Mouse (Mus musculus) forebrain, embryonic 15.5 days (tissue): ENCODE measurements around the gene Pgc. TPM values are rescaled to one million over a fixed set of nuclear protein-coding genes. Genes with fewer than 3 reads are reported as not detected.

Experiments
- ATAC-seq: fragments of 200-750 bp; cut with Nextera tagmentation; replicated peaks from 2 replicates; pipeline ENCODE4 v1.8.0; 2017; ENCODE audit warnings: mild to moderate bottlenecking, moderate TSS enrichment, moderate library complexity
- H3K27ac ChIP-seq: fragments of 300-500 bp; sonication (generic); replicated peaks from 2 replicates; pipeline ENCODE4 v1.5.1; 2015; ENCODE audit warnings: mild to moderate bottlenecking, inconsistent platforms
- H3K27me3 ChIP-seq: fragments of 300-500 bp; sonication (generic); 2 replicates; pipeline ENCODE4 v1.6.1; 2015; ENCODE audit warnings: inconsistent platforms
- H3K36me3 ChIP-seq: fragments of 300-500 bp; sonication (generic); 2 replicates; pipeline ENCODE4 v1.6.1; 2015; ENCODE audit warnings: mild to moderate bottlenecking, inconsistent platforms
- H3K4me1 ChIP-seq: fragments of 300-500 bp; sonication (generic); 2 replicates; pipeline ENCODE4 v1.6.1; 2015; ENCODE audit warnings: inconsistent platforms
- H3K4me2 ChIP-seq: fragments of 300-500 bp; sonication (generic); replicated peaks from 2 replicates; pipeline ENCODE4 v1.6.1; 2015; ENCODE audit warnings: mild to moderate bottlenecking, inconsistent platforms
- H3K4me3 ChIP-seq: fragments of 300-500 bp; sonication (generic); 2 replicates; pipeline ENCODE4 v1.5.1; 2015; ENCODE audit warnings: mild to moderate bottlenecking, inconsistent platforms
- H3K9ac ChIP-seq: fragments of 300-500 bp; sonication (generic); replicated peaks from 2 replicates; pipeline ENCODE4 v1.6.1; 2015; ENCODE audit warnings: mild to moderate bottlenecking, inconsistent platforms
- H3K9me3 ChIP-seq: fragments of 300-500 bp; sonication (generic); 2 replicates; pipeline ENCODE4 v1.6.1; 2016; ENCODE audit warnings: inconsistent platforms
- WGBS: fragments of 180-500 bp; shearing (Covaris S2); methylation state at CpG from one replicate; pipeline ENCODE4 v1.1.7; 2015; ENCODE audit warnings: mixed read lengths; 5-methylcytosine and 5-hydroxymethylcytosine counted together
- polyA plus RNA-seq: library from polyadenylated mRNA; unstranded; fragments of >200 nt; fragmentation: Nextera tagmentation; extraction: Ambion mirVana; gene quantifications from 2 replicates; pipeline ENCODE4 v1.2.1, GENCODE M21; 2015

The Pgc gene
- polyA plus RNA-seq, 1 experiment from 2014 or later, result not detected

- Histone ChIP-seq H3K27ac (peak within 1 kb of the TSS; percentile 32), H3K36me3 (no peaks in the 10 kb centered on the region), H3K9ac (peak within 1 kb of the TSS; percentile 66), H3K4me1 (peaks cover 17% of the 10 kb centered on the region), H3K9me3 (no peaks in the 10 kb centered on the region), H3K4me2 (peak within 1 kb of the TSS; percentile 82), H3K4me3 (peak within 1 kb of the TSS; percentile 60), H3K27me3 (no peaks in the 10 kb centered on the region)
- WGBS, result under 1% methylated on average over 81 of the region's 82 CpGs
- ATAC-seq, result peak; percentile 96
Observed at GRCm38 (mm10) chr17:47694503-47695336, 31.9 kb upstream of the Pgc start, which contains the start of gene Prickle4. Gene Prickle4, minus strand, starts transcription at chr17:47694736.

GRCm38 (mm10) chr17:47695337-47695710, 31.3 kb upstream of the Pgc start:
- peak overlapping the region; percentile 60 for H3K4me3 ChIP-seq
- H3K4me2 ChIP-seq, result peak overlapping the region; percentile 82
- peak overlapping the region; percentile 66 for H3K9ac ChIP-seq
- 0 out of 2 replicates have a peak, but pooled peaks cover 3% of the 10 kb centered on the region for H3K36me3 ChIP-seq
- ATAC-seq, result no peak
- no peaks in the 10 kb centered on the region for H3K27me3 ChIP-seq
- no peaks in the 10 kb centered on the region for H3K9me3 ChIP-seq
- H3K4me1 ChIP-seq, result peaks cover 14% of the 10 kb centered on the region
- WGBS, result under 1% methylated on average over 23 of the region's 23 CpGs
- H3K27ac ChIP-seq, result peak overlapping the region; percentile 32

DNA sequence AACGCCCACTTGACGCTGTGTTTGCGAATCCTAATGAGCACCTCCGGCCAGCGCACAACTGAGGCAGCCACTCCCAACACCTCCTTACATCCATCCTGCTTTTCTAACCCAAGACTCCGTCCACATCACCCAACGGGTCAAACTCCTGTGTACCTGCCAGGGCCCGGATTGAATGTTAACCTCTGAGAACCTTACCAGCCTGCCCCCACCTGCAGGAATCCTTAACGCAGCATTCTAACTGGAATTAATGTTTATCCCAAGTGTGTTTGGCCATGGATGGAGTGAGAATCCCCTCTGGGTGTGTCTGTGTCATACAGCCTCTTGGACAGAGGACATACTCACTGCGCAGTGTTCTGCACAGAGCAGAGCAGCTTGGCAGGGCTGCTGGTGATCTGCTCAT, 28.5 kb upstream of the Pgc start:
- H3K9ac ChIP-seq, result no peak overlapping the region
- ATAC-seq, result no peak
- peaks cover 14% of the 10 kb centered on the region for H3K4me1 ChIP-seq
- 0 out of 2 replicates have a peak, but pooled peaks cover 5% of the 10 kb centered on the region for H3K36me3 ChIP-seq
- H3K4me2 ChIP-seq, result no peak overlapping the region
- no peak overlapping the region for H3K4me3 ChIP-seq
- no peak overlapping the region for H3K27ac ChIP-seq
- WGBS, result 90% methylated on average over 10 of the region's 10 CpGs
- H3K9me3 ChIP-seq, result no peaks in the 10 kb centered on the region
- H3K27me3 ChIP-seq, result no peaks in the 10 kb centered on the region

GRCm38 (mm10) chr17:47699055-47699454, 27.6 kb upstream of the Pgc start:
- no peak for ATAC-seq
- H3K4me3 ChIP-seq, result no peak overlapping the region
- H3K27me3 ChIP-seq, result no peaks in the 10 kb centered on the region
- 80% methylated on average over 2 of the region's 2 CpGs for WGBS
- no peak overlapping the region for H3K9ac ChIP-seq
- H3K4me2 ChIP-seq, result no peak overlapping the region
- no peak overlapping the region for H3K27ac ChIP-seq
- H3K4me1 ChIP-seq, result peaks cover 12% of the 10 kb centered on the region
- H3K9me3 ChIP-seq, result no peaks in the 10 kb centered on the region
- H3K36me3 ChIP-seq, result 0 out of 2 replicates have a peak, but pooled peaks cover 5% of the 10 kb centered on the region

DNA sequence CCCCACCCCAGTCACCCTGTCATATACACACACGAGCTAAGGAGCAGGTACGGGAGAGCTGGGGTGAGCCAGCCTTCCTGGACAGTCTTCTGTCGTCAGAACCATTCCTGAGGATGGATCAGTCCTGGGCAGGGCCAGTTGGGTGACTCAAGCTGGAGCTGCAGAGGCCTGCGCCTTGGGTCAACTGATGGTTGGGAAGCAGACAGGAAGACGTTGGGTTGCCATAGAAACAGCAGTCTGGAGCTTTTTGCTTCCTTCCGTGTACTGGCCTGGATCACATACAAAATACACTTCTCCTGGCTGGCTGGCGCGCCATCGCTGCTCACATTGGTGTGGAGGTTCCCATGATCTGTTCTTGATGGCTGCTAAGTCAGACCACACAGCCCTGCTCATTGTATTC, 24.8 kb upstream of the Pgc start:
- H3K9me3 ChIP-seq, result no peaks in the 10 kb centered on the region
- H3K4me2 ChIP-seq, result no peak overlapping the region
- 0 out of 2 replicates have a peak, but pooled peaks have one; percentile 16 for ATAC-seq
- no peak overlapping the region for H3K4me3 ChIP-seq
- H3K36me3 ChIP-seq, result 0 out of 2 replicates have a peak, but pooled peaks cover 5% of the 10 kb centered on the region
- H3K4me1 ChIP-seq, result no peaks in the 10 kb centered on the region
- H3K9ac ChIP-seq, result no peak overlapping the region
- WGBS, result 73% methylated on average over 9 of the region's 9 CpGs
- H3K27ac ChIP-seq, result no peak overlapping the region
- no peaks in the 10 kb centered on the region for H3K27me3 ChIP-seq

DNA sequence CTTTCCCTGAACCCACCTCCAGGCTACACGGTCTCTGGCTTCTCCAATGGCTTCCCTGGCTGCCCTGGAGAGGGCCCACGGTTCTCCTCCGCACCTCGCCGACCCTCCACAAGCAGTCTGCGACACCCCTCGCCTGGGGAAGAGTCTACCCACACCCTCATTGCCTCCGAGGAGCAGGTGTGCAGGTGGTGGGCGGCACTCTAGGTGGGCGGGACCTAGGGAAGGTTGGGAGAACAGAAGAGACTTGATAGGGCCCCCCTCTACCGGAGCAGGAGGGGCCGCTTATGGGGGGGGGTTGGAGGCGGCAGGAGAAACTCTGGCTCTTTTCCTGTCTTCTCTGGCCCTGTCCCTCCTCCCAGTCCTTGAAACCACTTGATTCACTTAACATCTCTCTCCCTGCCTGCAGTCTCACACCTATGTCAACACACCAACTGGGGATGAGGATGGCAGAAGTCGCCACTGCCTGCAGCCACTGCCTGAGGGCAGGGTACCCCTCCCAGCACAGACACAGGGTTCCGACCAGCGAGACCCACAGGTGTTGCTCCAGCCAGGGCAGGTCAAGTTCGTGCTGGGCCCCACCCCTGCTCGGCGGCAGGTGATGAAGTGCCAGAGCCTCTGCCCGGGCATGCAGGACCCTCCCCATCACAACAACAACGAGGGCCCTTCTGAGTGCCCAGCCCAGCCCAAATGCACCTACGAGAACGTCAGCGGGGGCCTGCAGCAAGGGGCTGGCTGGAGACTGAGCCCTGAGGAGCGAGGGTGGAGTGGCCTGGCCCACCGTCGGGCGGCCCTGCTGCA, 23.9 kb upstream of the Pgc start:
- 0 out of 2 replicates have a peak, but pooled peaks cover 5% of the 10 kb centered on the region for H3K36me3 ChIP-seq
- WGBS, result 58% methylated on average over 28 of the region's 28 CpGs
- ATAC-seq, result no peak

DNA sequence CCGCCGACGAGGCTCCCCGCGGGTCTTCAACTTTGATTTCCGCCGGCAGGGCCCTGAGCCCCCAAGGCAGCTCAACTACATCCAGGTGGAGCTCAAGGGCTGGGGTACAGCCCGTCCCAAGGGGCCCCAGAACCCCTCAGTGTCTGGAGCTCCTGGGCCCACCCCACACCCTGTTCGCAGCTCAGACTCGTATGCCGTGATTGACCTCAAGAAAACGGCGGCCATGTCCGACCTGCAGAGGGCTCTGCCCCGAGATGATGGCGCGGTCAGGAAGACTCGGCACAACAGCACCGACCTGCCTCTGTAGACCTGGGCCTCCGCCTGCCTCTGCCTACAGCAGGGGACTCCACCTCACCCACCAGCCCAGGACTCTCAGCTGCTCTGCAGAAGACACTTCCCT, 23.1 kb upstream of the Pgc start:
- WGBS, result 42% methylated on average over 20 of the region's 20 CpGs
- Histone ChIP-seq H3K4me2 (no peak overlapping the region), H3K9ac (no peak overlapping the region), H3K27me3 (no peaks in the 10 kb centered on the region), H3K4me3 (no peak overlapping the region), H3K36me3 (0 out of 2 replicates have a peak, but pooled peaks cover 5% of the 10 kb centered on the region), H3K9me3 (no peaks in the 10 kb centered on the region), H3K4me1 (no peaks in the 10 kb centered on the region), H3K27ac (no peak overlapping the region)
- ATAC-seq, result no peak

More for the DNA sequence above, 23.9 kb upstream of the Pgc start:
- no peaks in the 10 kb centered on the region for H3K4me1 ChIP-seq
- H3K4me3 ChIP-seq, result no peak overlapping the region
- no peak overlapping the region for H3K27ac ChIP-seq
- no peak overlapping the region for H3K4me2 ChIP-seq
- H3K9ac ChIP-seq, result no peak overlapping the region
- H3K9me3 ChIP-seq, result no peaks in the 10 kb centered on the region
- H3K27me3 ChIP-seq, result no peaks in the 10 kb centered on the region

GRCm38 (mm10) chr17:47704692-47705091, 21.9 kb upstream of the Pgc start:
- H3K4me2 ChIP-seq, result no peak overlapping the region
- 80% methylated on average over 4 of the region's 4 CpGs for WGBS
- no peaks in the 10 kb centered on the region for H3K4me1 ChIP-seq
- no peak overlapping the region for H3K27ac ChIP-seq
- 0 out of 2 replicates have a peak, but pooled peaks cover 5% of the 10 kb centered on the region for H3K36me3 ChIP-seq
- H3K9ac ChIP-seq, result no peak overlapping the region
- ATAC-seq, result no peak
- no peaks in the 10 kb centered on the region for H3K9me3 ChIP-seq
- no peaks in the 10 kb centered on the region for H3K27me3 ChIP-seq
- H3K4me3 ChIP-seq, result no peak overlapping the region

GRCm38 (mm10) chr17:47706196-47706595, 20.4 kb upstream of the Pgc start:
- 79% methylated on average over 1 of the region's 1 CpGs for WGBS
- H3K4me2 ChIP-seq, result no peak overlapping the region
- no peak overlapping the region for H3K9ac ChIP-seq
- H3K9me3 ChIP-seq, result no peaks in the 10 kb centered on the region
- no peak overlapping the region for H3K4me3 ChIP-seq
- no peaks in the 10 kb centered on the region for H3K27me3 ChIP-seq
- no peaks in the 10 kb centered on the region for H3K4me1 ChIP-seq
- 0 out of 2 replicates have a peak, but pooled peaks cover 3% of the 10 kb centered on the region for H3K36me3 ChIP-seq
- no peak overlapping the region for H3K27ac ChIP-seq
- no peak for ATAC-seq

DNA sequence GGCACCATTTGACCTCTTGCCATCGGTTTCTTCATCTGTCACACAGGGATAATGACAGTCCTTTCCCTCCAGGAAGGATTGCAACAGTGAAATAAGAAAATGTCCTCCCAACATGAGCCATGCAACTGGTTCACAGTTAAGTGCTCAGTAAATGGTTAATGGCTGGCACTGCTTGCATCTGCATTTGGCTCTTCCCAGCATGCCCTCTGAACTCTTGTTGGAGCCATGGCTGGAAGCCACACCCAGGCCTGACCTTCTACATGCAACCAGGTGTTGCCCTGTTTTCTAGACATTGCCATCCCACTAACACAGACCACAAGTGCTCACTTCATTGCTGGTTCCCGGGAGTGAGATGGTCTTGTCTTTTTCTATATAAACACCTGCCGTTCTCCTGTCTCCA, 18.7 kb upstream of the Pgc start:
- Histone ChIP-seq H3K9ac (no peak overlapping the region), H3K36me3 (no peaks in the 10 kb centered on the region), H3K27ac (no peak overlapping the region), H3K27me3 (no peaks in the 10 kb centered on the region), H3K4me3 (no peak overlapping the region), H3K4me1 (no peaks in the 10 kb centered on the region), H3K9me3 (no peaks in the 10 kb centered on the region), H3K4me2 (no peak overlapping the region)
- 87% methylated on average over 3 of the region's 3 CpGs for WGBS
- ATAC-seq, result no peak

DNA sequence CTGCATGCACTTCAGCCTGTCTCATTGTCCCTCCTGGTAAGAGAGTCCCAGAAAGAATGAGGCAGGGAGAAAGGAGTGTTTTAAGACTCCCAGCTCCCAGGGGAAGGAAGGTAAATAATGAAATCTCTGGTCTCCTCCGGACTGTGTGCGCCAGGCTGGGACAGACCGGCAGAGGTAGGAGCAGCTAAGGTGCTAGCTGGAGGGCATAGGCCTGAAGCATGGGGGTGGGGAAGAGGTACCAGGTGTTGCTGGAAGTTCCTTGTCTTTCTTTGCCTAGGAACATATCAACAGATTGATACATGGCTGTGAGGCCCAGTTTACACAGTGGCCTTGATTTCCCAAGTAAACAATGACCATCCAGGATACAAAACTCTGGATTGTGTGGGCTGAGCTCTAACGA, 17.7 kb upstream of the Pgc start:
- no peak overlapping the region for H3K4me2 ChIP-seq
- H3K27ac ChIP-seq, result no peak overlapping the region
- 78% methylated on average over 4 of the region's 4 CpGs for WGBS
- H3K4me3 ChIP-seq, result no peak overlapping the region
- H3K9ac ChIP-seq, result no peak overlapping the region
- no peak for ATAC-seq
- H3K4me1 ChIP-seq, result no peaks in the 10 kb centered on the region
- H3K27me3 ChIP-seq, result no peaks in the 10 kb centered on the region
- H3K36me3 ChIP-seq, result no peaks in the 10 kb centered on the region
- H3K9me3 ChIP-seq, result no peaks in the 10 kb centered on the region

DNA sequence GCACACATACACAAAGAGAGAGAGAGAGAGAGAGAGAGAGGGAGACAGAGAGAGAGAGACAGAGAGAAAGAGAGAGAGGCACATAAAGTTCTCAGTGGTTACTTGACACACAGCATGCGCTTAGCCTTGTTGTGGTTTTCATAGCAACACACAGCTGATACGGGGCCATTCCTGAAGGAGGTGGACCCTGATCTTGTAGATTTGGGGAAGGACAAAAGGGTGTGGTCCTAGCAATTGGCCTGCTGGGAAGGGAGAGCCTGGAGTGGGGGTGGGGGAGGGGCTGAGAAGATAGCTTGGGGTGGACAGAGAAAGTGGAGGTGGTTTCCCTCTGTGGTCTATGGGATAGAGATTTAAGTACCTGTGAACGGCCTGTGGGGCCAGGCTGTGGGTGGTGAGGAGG, 16.6 kb upstream of the Pgc start:
- Histone ChIP-seq H3K9me3 (no peaks in the 10 kb centered on the region), H3K36me3 (no peaks in the 10 kb centered on the region), H3K27me3 (no peaks in the 10 kb centered on the region), H3K4me2 (no peak overlapping the region), H3K9ac (no peak overlapping the region), H3K27ac (no peak overlapping the region), H3K4me3 (no peak overlapping the region), H3K4me1 (no peaks in the 10 kb centered on the region)
- ATAC-seq, result no peak
- 87% methylated on average over 3 of the region's 3 CpGs for WGBS
